Mouse (Mus musculus): ENCODE data around the gene Gpc5.

DNA sequence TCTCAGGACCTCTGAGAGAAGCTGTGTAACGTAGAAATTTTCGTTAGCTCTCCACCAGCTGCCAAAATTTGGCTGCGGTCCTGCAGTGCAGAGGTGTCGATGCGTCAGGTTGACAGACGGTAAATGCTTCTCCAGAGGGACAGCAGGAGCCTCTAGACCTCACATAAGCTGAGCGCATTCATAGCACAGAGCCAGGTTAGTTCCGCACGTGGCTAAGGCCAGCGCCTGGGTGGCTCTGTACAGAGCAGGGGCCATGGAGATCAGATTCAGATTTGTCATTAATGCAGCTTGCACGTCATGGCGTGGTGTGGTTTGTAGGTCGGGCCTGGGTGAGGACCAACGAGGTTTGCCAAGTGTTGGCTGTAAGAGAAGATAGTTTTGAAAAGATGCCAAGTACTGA is 385.3 kb downstream of the Gpc5 start:
- TF ChIP-seq CTCF (IDR thresholded peaks at IDR 0.05; ENCODE audit: insufficient read depth, low read length) (no peak), POLR2A (IDR thresholded peaks at IDR 0.05; ENCODE audit: borderline replicate concordance, extremely low read depth, low read depth, low read length) (no peak)
